Mouse (Mus musculus) heart, embryonic 14.5 days (tissue): Measurements from ENCODE around the gene Acsm5. TPM values are rescaled to one million over a fixed set of nuclear protein-coding genes. Genes with fewer than 3 reads are reported as not detected.
"Not testable (repeated sequence)": the region's sequence is repeated elsewhere in the genome, so short reads cannot be mapped to it uniquely, and the experiment has no call there.

Source experiments
- ATAC-seq: fragments of 200-750 bp; cut with Nextera tagmentation; 2 replicates; pipeline ENCODE4 v1.8.0; 2017; ENCODE audit warnings: low read depth, moderate TSS enrichment; ENCODE audit not compliant: insufficient number of reproducible peaks, insufficient read depth, low FRiP score
- H3K27ac ChIP-seq, 2 experiments: fragments of 200-500 bp in 1 of 2; fragments of 300-500 bp in 1 of 2; sonication (generic) in 1 of 2; replicated peaks in 1 of 2; 2 replicates each; pipeline ENCODE4 v1.5.1; 2012 to 2014; ENCODE audit warnings: low read depth in 2 of 2, low read length in 2 of 2, control low read depth in 1 of 2, mild to moderate bottlenecking in 1 of 2, mixed read lengths in 1 of 2; ENCODE audit not compliant: control insufficient read depth in 1 of 2, insufficient read depth in 1 of 2
- H3K27me3 ChIP-seq: fragments of 300-500 bp; sonication (generic); 2 replicates; pipeline ENCODE4 v1.6.1; 2014; ENCODE audit warnings: mild to moderate bottlenecking, low read length, control low read depth; ENCODE audit not compliant: control insufficient read depth, insufficient read depth
- H3K36me3 ChIP-seq: fragments of 300-500 bp; sonication (generic); 2 replicates; pipeline ENCODE4 v1.6.1; 2014; ENCODE audit warnings: mild to moderate bottlenecking, control low read depth, low read length, mixed read lengths; ENCODE audit not compliant: control insufficient read depth, insufficient read depth
- H3K4me1 ChIP-seq, 2 experiments: fragments of 200-500 bp in 1 of 2; fragments of 300-500 bp in 1 of 2; sonication (generic) in 1 of 2; 2 replicates each; pipeline ENCODE4 v1.6.1; 2012 to 2014; ENCODE audit warnings: low read length in 2 of 2, control low read depth in 1 of 2, mixed read lengths in 1 of 2; ENCODE audit not compliant: control insufficient read depth in 2 of 2, insufficient read depth in 2 of 2
- H3K4me2 ChIP-seq: fragments of 300-500 bp; sonication (generic); 2 replicates; pipeline ENCODE4 v1.6.1; 2014; ENCODE audit warnings: mild to moderate bottlenecking, low read length
- H3K4me3 ChIP-seq, 2 experiments: fragments of 200-500 bp in 1 of 2; fragments of 300-500 bp in 1 of 2; sonication (generic) in 1 of 2; 2 replicates each; pipeline ENCODE4 v1.5.1; 2012 to 2014; ENCODE audit warnings: low read length in 2 of 2, mild to moderate bottlenecking in 2 of 2, control low read depth in 1 of 2, low read depth in 1 of 2, moderate library complexity in 1 of 2; ENCODE audit not compliant: control insufficient read depth in 1 of 2, insufficient read depth in 1 of 2
- H3K9ac ChIP-seq: fragments of 300-500 bp; sonication (generic); 2 replicates; pipeline ENCODE4 v1.6.1; 2014; ENCODE audit warnings: mild to moderate bottlenecking, low read length
- H3K9me3 ChIP-seq: fragments of 300-500 bp; sonication (generic); 2 replicates; pipeline ENCODE4 v1.6.1; 2016; ENCODE audit warnings: low read length, control low read depth; ENCODE audit not compliant: control insufficient read depth
- WGBS: fragments of 180-500 bp; shearing (Covaris S2); extraction: QIAGEN DNeasy Blood & Tissue Kit; methylation state at CpG from one replicate; pipeline ENCODE4 v1.1.7; 2014; 5-methylcytosine and 5-hydroxymethylcytosine counted together
- polyA plus RNA-seq: library from polyadenylated mRNA; unstranded; fragments of >200 nt; fragmentation: Nextera tagmentation; extraction: Ambion mirVana; gene quantifications from 2 replicates; pipeline ENCODE4 v1.2.1, GENCODE M21; 2014

The Acsm5 gene
- polyA plus RNA-seq, 1 experiment from 2014 or later: not detected

DNA sequence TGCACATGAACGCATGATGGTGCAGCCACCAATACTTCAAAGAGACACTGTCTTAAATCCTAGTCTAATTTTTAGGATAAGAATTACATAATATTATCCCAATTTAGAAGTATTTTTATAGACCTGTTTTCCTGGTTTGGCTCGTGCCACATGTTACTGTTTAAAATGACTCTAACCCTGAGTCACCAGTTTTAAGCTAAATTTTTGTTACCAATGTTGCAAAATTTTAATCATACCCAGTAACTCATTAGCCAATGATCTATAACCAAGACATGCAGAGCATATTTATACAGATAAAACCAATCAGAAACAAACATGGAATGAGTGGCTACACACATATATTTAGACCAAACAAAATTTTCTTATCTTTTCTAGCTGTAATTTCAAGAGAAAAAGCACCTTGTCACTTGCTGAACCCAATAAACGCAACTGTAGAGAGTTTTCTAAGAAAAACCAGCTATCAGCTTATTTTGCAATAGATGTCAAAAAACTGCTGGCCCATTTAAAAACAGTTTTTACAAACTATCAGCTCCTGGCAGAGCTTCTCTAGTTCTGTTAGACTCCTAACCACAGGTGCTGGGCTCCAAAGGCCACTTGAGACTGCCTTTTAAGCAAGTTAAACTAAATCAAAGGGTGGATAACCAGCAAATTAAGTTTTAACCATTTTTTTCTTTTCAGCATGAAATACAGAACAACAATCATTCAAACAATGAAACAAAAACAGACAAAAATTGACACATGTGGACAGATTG, 31.4 kb downstream of the Acsm5 start:
- no peaks in the 10 kb centered on the region for H3K9me3 ChIP-seq
- no peak overlapping the region for H3K4me2 ChIP-seq
- H3K9ac ChIP-seq: no peak overlapping the region
- 75% methylated on average over 3 of the region's 3 CpGs for WGBS
- ATAC-seq: no peak
- no peak overlapping the region for H3K27ac ChIP-seq
- no peak overlapping the region for H3K4me3 ChIP-seq
- H3K27me3 ChIP-seq: no peaks in the 10 kb centered on the region
- H3K36me3 ChIP-seq: no peaks in the 10 kb centered on the region
- no peaks in the 10 kb centered on the region for H3K4me1 ChIP-seq

DNA sequence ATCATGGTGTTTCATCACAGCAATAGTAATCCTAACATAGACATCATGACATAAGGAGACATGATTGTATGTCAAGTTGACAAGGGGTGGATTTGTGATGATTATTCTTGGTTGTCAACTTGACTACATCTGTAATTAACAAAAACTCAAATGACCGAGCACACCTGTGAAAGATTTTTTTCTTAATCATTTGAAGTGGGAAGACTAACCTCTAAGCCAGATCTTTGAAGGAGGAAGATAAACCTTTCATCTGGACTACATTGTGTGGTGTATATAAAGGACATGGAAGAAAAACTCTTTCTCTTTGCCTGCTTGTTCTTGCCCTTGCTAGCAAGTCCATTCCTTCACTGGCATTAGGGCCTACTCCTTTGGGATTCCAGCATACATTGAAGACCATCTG, 34.8 kb downstream of the Acsm5 start, which contains the start of gene Acsm2:
Gene Acsm2 (plus strand): TSS at position 301 of the 400 bp plus-strand sequence.
- Histone ChIP-seq H3K4me2 (no peak within 1 kb of the TSS), H3K9me3 (no peaks in the 10 kb centered on the region), H3K4me1 (no peaks in the 10 kb centered on the region), H3K27ac (no peak within 1 kb of the TSS), H3K27me3 (no peaks in the 10 kb centered on the region), H3K4me3 (no peak within 1 kb of the TSS), H3K36me3 (no peaks in the 10 kb centered on the region), H3K9ac (no peak within 1 kb of the TSS)
- ATAC-seq: no peak
- WGBS: 69% methylated on average over 1 of the region's 1 CpGs

DNA sequence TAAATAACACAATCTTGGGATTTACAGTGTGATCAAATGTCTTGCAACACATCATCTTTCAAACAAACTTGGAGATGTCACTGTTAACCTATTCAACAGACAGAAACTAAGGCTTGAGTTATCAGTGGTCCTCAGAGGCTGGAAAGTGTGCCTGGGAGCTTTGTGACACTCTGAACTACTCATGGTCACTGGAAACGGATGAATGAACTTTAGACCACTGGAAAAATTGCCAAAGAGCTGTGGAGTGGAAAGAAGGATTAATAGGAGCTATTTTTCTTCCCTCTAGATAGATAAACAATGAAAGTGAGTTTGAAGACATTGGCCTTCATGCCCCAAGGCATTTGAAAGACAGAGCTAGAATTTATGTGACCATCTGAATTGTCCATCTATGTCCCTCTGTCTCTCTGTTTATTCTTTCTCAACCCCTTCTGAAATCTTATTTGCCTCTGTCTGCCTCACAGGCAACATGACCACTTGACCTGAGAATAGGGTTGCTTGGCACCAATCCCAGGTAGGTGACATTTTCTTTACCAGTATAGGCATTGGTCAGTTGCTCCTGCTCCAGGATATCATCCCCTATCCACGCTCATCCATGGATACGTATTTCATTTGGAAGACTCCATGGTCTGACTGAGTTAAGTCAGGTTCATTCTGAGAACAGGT, 40.7 kb downstream of the Acsm5 start:
- Histone ChIP-seq H3K36me3 (no peaks in the 10 kb centered on the region), H3K4me2 (no peak overlapping the region), H3K9ac (no peak overlapping the region), H3K27ac (no peak overlapping the region), H3K4me3 (no peak overlapping the region), H3K4me1 (no peaks in the 10 kb centered on the region), H3K9me3 (no peaks in the 10 kb centered on the region), H3K27me3 (no peaks in the 10 kb centered on the region)
- WGBS: 73% methylated on average over 3 of the region's 3 CpGs
- no peak for ATAC-seq

DNA sequence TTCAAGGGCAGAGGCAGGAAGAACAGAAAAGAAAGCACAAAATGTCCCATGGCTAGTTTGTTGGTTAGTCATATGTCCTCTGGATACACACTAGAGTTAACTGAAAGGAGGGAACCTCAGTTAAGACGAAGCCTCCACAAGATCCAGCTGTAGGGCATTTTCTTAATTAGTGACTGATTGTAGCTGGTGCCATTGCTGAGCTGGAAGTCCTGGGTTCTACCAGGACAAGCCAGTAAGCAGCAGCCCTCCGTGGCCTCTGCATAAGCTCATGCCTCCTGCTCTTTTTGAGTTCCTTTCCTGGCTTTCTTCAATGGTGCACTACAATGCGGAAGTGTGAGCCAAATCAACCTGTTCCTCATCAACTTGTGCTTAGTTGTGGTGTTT, 41.2 kb downstream of the Acsm5 start:
- Histone ChIP-seq H3K27me3 (no peaks in the 10 kb centered on the region), H3K36me3 (no peaks in the 10 kb centered on the region), H3K4me1 (no peaks in the 10 kb centered on the region), H3K4me2 (no peak overlapping the region), H3K9me3 (no peaks in the 10 kb centered on the region), H3K4me3 (no peak overlapping the region), H3K9ac (no peak overlapping the region), H3K27ac (no peak overlapping the region)
- 82% methylated on average over 3 of the region's 3 CpGs for WGBS
- no peak for ATAC-seq

DNA sequence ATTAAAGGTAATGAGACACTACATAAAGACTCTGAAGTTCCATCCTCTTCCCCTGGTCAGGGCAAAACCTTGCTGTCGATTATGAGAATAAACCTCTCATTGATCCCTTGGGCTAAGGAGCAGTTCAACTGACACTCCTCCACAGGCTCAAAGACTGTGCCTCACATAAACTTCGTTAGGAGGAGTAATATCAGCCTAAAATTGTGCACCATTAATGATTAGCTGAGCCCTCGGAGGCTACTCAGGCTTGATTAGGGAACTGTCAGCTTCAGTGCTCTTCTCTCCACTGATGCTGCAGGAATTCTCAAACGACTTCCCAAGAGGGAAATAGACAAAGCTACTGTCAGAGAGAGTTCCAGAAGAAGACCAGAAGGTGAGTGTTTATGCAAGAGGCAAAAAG, 42.2 kb downstream of the Acsm5 start:
- no peaks in the 10 kb centered on the region for H3K36me3 ChIP-seq
- no peaks in the 10 kb centered on the region for H3K27me3 ChIP-seq
- H3K9ac ChIP-seq: no peak overlapping the region
- ATAC-seq: no peak
- no peak overlapping the region for H3K4me3 ChIP-seq
- H3K4me2 ChIP-seq: no peak overlapping the region
- WGBS: 48% methylated on average over 4 of the region's 4 CpGs
- no peak overlapping the region for H3K27ac ChIP-seq
- H3K4me1 ChIP-seq: no peaks in the 10 kb centered on the region
- H3K9me3 ChIP-seq: no peaks in the 10 kb centered on the region

DNA sequence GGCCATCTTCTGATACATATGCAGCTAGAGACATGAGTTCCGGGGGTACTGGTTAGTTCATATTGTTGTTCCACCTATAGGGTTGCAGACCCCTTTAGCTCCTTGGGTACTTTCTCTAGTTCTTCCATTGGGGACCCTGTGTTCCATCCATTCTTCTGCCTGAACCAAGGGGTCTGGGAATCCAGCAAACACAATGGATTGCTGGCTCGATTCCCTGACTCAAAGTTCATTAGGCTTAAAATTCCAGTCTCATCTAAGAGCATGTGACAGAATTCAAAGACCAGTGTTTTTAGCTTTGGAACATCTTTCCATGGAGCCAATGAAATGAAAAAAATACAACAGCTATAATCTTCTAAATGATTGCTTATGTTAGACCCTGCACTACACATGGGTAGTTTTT, 43.2 kb downstream of the Acsm5 start:
- H3K36me3 ChIP-seq, H3K4me2 ChIP-seq, ATAC-seq, H3K4me1 ChIP-seq, H3K9me3 ChIP-seq, H3K4me3 ChIP-seq, H3K27ac ChIP-seq, H3K9ac ChIP-seq, H3K27me3 ChIP-seq: not testable (repeated sequence)
- 88% methylated on average over 2 of the region's 2 CpGs for WGBS

DNA sequence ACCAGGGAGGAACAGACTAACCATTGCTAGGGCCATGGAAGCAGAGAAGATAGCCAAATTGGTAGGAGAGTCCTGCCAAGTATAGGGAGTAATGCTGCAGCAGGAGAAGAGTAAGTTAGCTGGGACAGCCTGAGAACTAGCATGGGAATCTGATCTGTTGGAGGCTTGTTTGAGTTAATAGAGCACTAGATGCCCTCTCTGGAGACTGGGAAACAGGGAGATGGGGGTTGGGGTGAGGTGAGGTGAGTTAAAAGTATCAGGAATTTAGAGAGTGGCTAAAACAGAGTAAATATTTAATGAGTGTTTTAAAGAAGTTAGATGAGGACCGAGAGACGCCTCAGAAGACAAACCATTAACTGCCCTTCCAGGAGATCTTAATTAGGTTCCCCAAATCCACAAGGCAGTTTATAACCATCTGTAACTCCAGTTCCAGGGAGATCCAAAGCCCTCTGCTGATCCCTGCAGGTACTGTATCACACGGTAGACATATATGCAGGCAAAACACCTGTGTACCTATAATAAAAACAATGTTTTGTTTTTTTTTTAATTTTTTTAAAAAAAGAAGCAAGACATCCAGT, 75.4 kb downstream of the Acsm5 start:
- H3K27me3 ChIP-seq: no peaks in the 10 kb centered on the region
- no peak overlapping the region for H3K27ac ChIP-seq
- H3K36me3 ChIP-seq: no peaks in the 10 kb centered on the region
- no peak overlapping the region for H3K4me3 ChIP-seq
- H3K9ac ChIP-seq: no peak overlapping the region
- H3K4me1 ChIP-seq: no peaks in the 10 kb centered on the region
- 85% methylated on average over 3 of the region's 3 CpGs for WGBS
- no peak for ATAC-seq
- no peak overlapping the region for H3K4me2 ChIP-seq
- no peaks in the 10 kb centered on the region for H3K9me3 ChIP-seq
